Mouse (Mus musculus): ENCODE data around the gene Tmem131. TPM values are rescaled to one million over a fixed set of nuclear protein-coding genes. Genes with fewer than 3 reads are reported as not detected.
A peak's percentile ranks its signal among the peaks of the same experiment; 100 is the strongest.

The Tmem131 gene
- total RNA-seq (2021), result 10 to 100 TPM; 48.9 to 52.5 TPM
- long read RNA-seq, experiment 1, partial matches to known transcripts, result 1 of 2 reads
- long read RNA-seq, experiment 1, other reads (novel, unspliced or antisense), result 1 of 2 reads
- long read RNA-seq, experiment 2, full-length matches to known transcripts, result 1 of 15 reads
- long read RNA-seq, experiment 2, partial matches to known transcripts, result 12 of 15 reads
- long read RNA-seq, experiment 2, other reads (novel, unspliced or antisense), result 2 of 15 reads

DNA sequence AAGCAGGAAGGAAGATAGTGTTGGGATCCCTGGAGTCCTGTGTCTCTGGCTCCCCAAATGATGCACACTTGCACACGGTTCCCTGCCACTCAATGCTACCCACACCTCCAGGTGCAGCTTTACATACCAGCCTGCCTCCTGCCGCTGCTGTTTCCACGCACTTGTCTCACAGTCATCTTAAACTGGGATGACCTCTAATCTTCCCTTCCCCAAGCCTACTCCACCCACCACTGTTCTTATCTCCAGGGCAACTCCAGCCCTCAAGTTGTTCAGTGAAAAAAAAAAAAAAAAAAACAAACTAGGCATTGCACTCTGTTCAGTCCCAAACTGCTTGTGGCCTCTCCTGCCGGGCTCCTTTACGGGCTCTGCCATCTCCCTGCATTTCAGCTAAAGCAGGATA lies at the start of gene Tmem131:
Gene Tmem131, minus strand, starts transcription at position 14 of the 400 bp plus-strand sequence.
- DNase-seq (ENCODE audit: low spot score in 2 of 2), result no peak

DNA sequence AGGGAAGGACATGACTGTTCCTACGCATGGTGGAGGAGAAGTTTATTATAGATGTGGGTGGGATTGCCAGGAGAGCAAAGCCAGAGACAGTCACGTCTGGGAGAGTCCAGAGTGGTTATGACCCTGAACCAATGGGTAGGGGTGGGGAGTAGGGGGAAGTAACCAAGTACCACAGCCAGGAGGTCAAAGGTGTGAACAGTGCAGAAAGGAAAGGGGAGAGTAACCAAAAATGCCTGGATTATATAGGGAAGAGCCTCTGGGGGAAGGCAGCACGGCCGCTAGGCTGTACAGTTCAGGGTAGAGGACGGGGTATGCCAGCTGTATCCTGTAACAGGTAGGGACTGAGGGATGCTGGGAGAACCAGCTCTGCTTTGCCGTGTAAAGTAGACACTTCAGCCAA lies 45.1 kb upstream of the Tmem131 start:
- DNase-seq (ENCODE audit: low spot score in 2 of 2), result no peak

DNA sequence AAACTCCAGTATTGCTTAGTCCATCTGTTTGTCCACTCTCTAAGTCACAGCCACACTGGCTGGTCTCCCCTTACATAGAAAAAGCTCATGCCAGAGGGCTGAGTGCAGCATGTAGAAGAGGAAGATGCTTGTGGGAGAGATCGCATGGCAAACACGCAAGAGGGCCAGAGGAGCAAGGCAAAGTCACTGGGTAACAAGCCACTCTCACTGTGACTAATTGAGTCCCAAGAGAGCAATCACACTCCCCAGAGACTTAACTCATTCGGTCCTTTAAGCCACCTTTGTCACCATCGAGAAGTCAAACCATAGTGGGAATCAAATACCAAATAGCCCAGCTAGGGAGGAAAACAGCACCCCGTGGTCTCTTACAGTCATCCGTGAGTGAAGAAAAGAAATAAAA lies 44.7 kb upstream of the Tmem131 start:
- DNase-seq (ENCODE audit: low spot score in 2 of 2), result no peak

DNA sequence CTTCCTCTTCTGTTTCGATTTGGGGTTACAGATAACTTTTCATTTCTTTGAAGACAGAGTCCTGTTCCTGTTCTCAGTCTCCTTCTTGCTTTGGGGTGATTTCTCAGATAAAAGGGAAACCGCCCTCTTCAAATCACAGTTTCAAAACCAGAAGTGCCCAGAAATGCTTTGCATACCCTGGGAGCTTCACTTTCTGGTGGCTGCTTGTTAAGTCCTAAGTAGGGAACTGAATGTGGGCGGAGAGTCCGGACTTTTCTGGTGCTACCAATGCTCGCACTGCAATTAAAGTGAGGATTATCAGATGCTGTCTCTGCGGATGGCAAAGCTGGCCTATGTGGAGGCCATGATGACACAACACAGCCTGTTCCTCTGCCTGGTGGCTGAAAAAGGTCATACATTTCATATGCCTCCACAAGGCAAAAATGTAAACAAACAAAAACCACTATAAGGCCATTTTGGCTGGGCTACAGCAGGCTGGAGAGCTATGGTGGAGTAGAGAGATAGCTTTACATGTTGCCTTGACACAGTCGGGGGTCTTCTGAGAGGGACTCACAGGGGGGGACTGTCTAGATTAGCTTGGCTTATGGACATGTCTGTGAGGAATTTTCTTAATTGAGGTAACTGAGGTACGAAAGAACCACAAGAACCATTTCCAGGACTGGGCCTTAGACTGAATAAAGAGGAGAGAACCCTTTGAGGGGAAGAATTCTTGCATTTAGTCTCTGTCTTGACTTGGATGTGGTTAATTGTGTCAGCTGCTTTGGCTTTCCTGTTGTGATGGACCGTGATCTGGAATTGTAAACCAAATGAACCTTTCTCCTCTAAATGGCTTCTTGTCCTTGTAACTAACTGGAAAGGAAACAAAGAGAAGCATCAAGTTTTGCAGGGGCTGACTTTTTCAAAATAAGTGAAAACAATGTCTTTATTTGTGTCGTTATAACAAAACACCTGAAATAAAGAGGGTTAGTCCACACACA lies 44.0 kb upstream of the Tmem131 start:
- no peak for DNase-seq (ENCODE audit: low spot score in 2 of 2)

DNA sequence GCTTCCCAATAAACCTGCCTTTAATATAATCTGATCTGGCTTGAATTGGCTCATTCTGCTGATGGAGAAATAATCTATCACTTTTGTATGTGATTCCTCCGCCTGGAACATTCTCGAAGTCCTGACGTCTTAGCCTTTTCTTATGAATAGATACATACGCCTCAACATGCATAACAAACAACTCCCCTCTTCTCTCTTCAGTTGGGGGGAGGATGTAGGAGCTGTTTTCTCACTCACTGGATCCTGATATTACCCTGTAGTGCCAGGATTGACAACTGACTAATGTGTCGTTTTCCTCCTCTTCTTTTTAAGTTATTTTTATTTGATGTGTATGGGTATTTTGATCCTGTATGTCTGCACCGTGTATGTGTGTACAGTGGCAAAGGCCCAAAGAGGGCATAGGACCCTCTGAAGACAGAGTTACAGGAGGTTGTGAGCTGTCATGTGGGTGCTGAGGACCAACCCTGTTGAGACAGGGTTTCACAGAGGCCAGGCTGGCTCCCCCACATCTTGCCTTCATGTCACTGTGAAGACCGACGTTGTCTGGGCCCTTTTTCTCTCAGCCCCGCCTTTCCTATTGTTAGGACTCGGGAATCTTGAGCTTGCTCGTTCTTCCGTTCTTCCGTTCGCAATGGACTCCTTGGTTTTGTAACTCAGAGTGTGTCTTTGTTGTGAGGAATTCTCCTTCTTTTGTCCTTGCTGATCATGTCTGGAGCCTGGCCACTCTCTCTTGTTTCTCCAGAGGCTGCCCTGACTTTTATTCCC lies 43.1 kb upstream of the Tmem131 start:
- DNase-seq (ENCODE audit: low spot score in 2 of 2), result no peak

DNA sequence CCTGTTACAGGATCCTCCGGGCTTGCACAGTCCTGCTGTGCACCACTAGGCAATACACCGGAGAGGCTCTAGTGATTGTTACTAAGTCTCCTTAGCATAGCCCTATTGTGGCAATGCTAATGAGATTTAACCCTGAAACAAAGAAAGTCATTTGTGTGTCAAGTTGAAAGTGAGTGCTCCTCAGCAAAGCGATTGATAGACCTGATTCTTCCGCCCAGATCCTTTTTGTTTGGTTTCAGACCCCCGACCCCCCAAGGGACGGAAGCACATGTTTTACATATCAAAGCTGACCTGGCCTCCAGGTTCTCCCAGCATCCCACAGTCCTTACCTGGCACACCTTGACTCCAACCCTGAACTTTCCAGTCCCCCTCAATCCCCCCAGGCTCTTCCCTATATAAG lies 42.4 kb upstream of the Tmem131 start:
- no peak for DNase-seq (ENCODE audit: low spot score in 2 of 2)

DNA sequence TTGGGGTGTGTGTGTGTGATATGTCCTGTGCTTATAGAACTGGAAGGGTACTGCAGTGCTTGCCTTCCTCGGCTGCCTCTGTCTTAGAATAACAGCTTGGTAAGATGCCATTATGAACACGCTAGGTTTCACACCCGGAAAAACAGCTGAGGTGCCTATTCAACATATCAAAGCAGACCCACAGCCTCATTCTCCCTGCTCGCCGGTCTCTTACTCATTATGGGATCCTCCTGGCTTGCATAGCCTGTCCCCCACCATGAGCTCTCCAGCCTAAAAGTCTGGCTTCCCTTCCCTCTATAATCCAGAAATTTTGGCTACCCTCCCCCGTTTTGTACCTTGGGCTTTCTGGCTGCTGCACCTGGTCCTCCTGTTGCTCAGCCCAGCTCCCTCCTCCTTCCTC lies 40.9 kb upstream of the Tmem131 start:
- no peak for DNase-seq (ENCODE audit: low spot score in 2 of 2)

DNA sequence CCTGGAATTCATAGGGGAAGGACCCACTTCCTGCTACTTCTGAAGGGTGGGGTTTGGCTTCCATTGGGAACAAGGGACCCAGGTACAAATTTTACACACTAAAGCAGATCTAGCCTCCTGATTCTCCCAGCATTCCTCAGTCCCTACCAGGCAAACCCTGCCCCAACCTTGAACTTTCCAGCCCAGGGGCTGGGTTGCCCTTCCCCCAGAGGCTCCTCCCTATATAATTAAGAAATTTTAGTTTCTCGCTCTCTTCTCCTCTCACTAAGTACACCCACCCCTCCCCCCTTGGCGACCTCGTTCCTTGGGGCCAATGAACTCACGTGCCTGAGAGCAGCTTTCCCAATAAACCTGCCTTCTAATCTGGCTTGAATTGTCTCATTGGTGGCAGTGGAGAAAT lies 40.3 kb upstream of the Tmem131 start:
- no peak for DNase-seq (ENCODE audit: low spot score in 2 of 2)

DNA sequence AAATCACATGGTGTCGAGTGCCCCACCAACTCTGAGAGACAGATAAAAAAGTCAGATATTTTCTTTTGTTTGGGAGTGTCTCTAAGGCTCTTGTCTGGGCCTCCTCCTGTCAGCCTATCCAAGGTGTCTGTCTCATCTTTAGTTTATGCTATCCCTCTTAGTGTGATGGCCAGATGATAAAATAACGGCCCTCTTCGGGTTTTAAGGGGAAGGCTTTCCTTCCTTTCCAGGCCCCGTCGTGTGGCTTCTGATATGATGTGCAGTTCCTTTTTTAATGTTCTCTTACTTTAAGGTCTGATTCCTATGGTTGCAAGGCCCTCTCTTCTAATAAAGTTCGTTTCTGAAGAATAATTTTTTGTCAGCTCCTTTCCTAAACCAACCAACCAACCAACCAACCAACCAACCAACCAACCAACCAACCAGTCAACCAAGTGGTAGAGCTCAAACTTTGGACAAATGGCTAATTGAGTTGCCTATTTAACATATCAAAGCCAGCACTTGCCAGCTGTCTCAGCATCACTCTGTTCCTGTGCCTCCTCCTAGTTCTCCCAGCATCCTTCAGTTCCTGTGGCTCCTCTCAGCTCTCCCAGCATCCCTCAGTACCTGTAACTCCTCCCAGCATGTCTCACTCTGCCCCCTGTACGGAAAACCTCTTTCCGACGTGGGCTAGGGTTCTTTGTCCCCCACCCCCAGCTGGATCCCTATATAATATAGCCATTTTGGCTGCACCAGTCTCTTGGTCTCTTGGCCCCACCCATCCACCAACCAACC lies 38.9 kb upstream of the Tmem131 start:
- DNase-seq (ENCODE audit: low spot score in 2 of 2), result no peak

DNA sequence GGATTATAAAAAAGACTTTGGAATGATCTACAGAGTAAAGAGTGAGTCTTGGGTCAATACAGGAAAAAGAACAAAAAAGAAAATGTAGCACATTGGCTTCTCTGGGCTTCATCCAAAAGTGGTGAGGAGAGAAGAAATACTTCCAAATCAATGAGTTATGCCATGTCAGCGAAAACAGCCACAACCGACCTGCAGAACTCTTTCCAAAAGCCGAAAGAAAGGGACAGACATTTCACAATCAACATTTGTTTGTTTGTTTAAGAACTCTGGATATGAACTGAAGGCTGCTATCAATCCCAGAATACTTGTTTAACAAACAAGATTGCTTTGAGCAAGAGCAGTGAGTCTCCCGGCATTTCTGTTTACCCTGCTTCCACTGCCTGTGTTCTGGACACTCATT lies 33.3 kb upstream of the Tmem131 start:
- DNase-seq (ENCODE audit: low spot score in 2 of 2), result no peak

DNA sequence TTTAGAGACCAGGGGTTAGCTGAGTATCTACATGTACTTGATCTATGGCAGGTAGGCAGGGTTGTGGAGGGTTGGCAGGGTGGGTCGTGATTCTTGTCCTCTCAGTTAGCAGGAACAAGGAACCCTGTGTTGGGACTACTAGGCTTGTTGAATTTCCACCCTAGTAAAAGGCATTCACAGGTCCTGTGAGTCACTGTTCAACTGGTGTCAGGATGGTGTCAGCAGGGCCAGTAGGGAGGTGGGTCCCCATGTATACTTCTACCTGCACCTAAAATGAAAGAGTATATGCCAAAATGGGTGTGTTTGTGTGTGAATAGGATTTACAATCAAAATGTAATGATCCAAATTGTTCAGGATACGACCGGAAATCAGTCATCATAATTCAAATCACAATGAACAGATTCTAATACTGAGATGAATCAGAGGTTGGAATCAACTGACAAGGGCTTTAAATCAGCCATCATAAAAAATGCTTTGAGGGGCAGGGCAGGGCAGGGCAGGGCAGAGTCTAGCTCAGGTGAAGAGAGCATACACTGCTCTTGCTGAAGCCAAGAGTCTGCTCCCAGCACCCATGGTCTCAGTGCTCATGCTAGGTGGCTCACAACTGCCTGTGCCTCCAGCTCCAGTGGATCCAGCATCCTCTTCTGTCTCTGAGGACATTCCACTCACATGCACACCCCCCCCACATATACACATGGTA lies 27.6 kb upstream of the Tmem131 start:
- DNase-seq (ENCODE audit: low spot score in 2 of 2), result no peak

DNA sequence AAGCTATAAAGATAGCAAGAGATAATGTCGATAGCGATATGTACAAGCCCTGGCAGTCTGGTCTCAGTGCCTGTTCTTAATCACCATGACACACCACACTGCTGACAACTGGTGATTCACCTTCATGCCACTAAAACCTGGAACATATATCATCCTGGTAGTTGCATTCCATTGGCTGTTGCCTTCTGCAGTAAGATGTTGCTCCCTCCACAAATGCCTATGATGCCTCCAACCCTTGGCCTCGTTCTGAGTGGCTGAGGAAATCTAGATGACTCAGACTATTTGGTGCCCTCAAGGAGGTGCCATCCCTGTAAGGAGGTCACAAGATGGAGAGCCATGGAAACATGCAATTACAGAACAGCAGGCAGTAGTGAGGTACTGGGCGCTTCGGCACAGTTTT lies 22.4 kb upstream of the Tmem131 start:
- DNase-seq (ENCODE audit: low spot score in 2 of 2), result no peak

DNA sequence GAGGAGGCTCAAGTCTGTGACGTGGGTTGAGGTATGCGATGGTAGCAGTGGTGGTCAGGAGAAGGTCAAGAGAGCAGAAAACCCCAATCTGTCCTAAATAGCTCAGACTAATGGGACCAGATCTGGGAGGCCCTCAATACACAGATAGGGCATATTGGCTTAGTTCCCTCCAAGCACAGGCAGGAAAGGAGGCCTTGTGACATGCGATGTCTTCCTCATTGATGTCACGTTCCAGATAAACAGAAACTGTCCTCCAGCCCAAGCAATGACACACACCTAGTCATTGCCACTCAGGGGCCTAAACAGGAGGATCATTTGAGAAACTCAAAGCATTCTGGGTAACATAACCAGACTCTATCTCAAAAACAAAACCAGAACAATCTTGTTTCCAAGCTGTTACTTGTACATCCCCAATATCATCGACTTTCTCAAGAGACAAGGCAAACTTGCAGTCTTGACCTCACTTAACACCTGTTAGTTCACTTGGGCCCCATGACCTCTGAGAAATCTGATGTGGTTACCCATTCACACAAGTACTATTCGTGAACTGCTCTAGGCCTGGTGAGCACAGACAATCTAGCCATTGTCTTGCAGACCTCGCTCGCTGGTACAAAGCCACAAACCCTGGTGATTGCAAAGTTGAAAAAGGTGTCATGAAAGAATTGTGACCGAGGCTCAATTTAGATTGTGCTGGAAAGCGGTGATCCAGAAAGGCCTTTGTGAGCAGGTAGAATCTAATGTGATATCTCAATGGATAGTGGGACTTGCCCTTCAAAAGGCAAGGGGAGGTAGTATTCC lies 19.1 kb upstream of the Tmem131 start:
- no peak for DNase-seq (ENCODE audit: low spot score in 2 of 2)

DNA sequence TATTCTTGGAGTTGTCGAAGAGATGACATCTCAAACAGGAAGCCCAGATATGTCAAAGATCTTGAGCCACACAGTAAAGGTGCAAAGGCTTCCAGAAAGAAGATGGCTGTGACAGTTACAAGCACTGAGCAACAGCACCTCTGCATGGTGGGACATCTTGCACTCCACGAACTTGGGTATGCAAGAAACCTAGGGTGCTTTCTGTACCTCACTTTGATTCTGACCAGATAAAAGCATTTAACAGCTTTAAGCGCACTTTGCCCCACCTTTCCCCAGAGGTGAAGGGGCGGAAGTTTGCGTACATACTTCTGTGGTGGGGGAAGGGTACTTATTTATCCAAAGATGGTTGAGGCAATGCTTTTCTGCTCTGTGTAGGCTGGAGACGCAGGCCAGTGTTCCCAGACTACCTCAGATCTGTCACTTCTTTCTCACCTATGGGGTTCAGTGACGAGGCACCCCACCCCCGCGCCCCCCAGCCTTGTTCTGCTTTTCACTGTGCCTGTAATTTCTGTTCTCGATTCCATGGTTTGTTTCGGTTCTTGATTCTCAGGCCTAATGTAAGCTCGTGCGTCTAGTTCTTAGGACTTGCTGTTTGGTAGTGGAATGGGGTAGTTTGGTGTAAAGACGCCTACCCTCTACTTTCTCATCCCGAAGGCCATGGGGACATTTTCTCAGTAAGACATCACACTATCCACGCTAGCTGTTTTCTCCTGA lies 17.2 kb upstream of the Tmem131 start:
- no peak for DNase-seq (ENCODE audit: low spot score in 2 of 2)

DNA sequence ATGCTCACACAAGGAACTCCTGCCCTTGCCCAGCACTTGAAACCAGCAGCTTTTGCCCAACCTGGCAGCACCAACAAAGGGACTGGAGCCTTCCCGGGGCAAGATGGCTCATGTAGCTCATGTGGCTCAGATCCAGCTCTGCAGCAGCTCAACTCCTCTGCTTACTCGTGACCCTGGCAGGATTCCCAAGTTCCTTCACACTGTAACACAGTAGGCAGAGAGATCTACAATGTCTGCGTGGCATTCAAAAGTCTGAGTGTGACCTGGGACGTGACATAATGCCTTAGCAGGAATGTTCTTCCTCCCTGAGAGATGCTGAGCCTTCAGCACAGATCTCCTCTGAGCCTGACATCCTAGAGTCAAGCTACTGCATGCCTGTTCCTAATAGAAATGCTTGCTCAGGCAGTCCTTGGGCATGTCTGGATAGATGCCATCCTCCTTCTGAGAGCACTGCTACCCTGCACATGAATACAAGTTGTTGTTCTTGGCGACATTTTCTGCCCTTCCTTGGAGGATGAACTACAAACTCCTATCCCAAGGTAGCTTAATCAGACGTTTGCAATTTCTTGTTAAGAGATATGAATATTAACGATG lies 6.2 kb upstream of the Tmem131 start:
- DNase-seq (ENCODE audit: low spot score in 2 of 2), result peak in 1 of 2 experiments; percentile 10

DNA sequence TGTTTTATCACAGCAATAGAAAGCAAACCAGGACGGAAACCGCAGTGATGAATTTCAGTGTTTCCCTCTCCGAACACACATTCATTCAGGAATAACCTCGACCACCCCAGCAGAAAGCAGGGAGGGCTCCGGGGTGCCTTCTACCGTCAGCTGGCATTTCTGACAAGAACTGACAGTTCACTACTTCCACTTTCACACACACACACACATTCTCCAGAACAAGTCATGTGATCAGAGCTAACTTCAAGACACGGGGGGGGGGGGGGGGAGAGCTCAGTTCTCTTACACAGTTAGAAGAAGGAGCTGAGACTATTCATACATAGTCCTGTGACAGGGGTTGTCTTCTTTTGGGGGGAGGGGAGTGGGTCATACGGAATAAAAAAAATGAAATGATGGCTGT lies 4.0 kb upstream of the Tmem131 start:
- DNase-seq (ENCODE audit: low spot score in 2 of 2), result no peak

DNA sequence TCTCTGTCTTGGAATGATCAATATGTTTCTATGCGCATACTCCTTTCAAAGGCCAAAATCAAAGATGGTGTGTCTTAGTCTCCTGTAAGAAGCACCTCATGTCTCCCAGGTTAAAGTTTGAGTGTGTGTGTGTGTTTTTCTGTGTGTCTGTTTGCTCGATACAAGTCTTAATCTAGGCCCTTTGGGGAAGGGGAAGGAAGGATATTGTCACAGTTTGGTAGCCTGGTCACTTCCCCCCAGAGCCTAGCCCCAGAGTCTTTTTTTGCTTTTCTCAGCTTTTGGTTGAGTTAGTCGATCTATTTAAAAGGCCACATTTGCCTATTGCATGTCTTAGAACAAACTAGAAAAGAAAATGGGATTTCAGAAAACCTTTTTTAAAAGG lies 3.1 kb downstream of the Tmem131 start:
- DNase-seq (ENCODE audit: low spot score in 2 of 2), result no peak
